Mouse (Mus musculus): ENCODE results near the gene Evi2. TPM values are rescaled to one million over a fixed set of nuclear protein-coding genes. Genes with fewer than 3 reads are reported as not detected.

The Evi2 gene
- total RNA-seq, 2 experiments from 2014 or later, result 0.14 TPM; not detected in 1

Other genes starting within 250 kb of the Evi2 start
- gene Gm9964, start 233.7 kb downstream of the Evi2 start, total RNA-seq (2021), result under 1 TPM; 0.57 to 0.81 TPM
- 100 to 1,000 TPM; 111 to 119 TPM for gene Nf1, start 190.9 kb downstream of the Evi2 start, total RNA-seq (2021)
- gene Omg, start 26.5 kb downstream of the Evi2 start, total RNA-seq (2021), result 10 to 100 TPM; 77.1 to 86.3 TPM
- gene Evi2b, start 6.8 kb downstream of the Evi2 start, total RNA-seq (2021), result under 1 TPM; 0.30 to 0.60 TPM
- 1 to 10 TPM; 7.4 to 8.7 TPM for gene Evi2a, start within 50 bp of the Evi2 start, total RNA-seq (2021)
- gene Rab11fip4, start 60.6 kb upstream of the Evi2 start, total RNA-seq (2021), result 100 to 1,000 TPM; 159 to 161 TPM

All from layer of hippocampus, postnatal 14 days (tissue).